Mouse (Mus musculus) mouse trophoblast stem cell (cell line): Measurements from ENCODE around the gene Tango6.

ENCODE experiments used
- in situ Hi-C, 2 experiments: fragments of 300-500 bp; cut with MseI, MboI; formaldehyde crosslinking; loops; 2 replicates in 1 of 2; 3 replicates in 1 of 2; pipeline ENCODE4 v1.15.1; 2025

The Tango6 gene

DNA sequence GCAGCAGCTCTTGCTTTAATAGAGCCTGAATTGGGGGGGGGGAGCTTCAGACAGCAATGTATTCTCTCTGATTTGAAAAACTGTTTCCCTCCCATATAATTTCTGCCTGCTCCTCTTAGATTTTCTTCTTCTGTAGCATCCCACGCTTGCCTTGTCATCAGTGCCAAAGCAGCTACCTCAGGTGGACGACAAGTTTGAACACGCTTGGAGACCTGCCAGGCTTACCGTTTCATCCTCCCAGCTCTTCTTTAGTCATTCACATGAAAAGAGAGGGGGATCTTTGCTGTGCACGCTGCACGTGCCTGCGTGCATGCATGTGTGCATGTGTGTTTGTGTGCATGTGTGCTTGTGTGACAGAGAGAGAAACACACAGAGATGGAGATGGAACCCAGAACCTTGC lies 127.5 kb downstream of the Tango6 start:
- in situ Hi-C loops = no loop called here

DNA sequence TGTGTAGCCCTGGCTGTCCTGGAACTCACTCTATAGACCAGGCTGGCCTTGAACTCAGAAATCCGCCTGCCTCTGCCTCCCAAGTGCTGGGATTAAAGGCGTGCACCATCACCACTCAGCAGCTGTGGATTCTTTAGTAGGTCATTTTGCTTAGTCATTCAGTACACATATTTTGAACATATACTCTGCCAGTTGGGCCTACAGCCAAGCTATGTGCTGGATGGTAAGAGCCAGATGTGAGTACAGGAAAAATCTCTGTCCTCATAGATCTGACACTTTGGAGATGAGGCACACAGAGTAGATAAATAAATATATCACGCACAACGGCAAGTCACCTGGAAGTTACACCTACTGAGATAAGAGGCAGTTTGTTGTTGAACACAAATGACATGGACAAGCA lies 129.7 kb downstream of the Tango6 start:
- in situ Hi-C loops = no loop called here

DNA sequence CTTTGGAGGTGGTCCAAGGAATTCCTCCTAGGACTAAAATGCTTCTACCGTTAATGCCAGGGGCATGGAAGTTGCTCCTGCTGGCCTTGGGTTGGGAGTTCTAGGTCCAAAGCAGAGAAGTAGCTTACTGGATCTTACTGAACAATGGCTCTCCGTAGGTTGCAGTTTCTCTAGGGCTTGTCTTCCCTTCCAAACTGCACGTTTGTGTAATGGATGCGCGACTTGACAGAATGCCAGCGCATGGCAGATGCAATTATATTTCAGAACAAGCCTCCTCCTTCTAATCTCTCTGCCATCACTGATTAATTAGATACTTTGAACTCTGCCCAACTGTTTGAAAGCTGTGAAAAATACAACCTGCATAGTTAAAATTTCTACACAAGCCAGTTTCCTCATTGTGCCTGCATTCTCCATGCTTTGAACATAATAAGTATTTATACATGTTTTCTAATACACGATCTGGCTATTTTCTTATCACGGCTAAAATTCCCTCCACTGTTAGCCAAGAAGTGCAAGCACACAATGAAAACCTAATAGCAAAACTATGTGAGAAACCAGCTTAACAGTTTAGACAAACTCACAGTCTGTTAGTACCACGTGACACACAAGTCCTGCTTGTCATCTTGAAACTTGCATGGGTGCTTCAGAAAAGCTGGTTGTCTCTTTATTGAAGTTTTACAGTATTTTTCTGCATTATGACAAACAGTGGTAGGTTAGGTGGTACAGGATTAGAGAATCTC lies 133.7 kb downstream of the Tango6 start:
- in situ Hi-C loops = no loop called here

DNA sequence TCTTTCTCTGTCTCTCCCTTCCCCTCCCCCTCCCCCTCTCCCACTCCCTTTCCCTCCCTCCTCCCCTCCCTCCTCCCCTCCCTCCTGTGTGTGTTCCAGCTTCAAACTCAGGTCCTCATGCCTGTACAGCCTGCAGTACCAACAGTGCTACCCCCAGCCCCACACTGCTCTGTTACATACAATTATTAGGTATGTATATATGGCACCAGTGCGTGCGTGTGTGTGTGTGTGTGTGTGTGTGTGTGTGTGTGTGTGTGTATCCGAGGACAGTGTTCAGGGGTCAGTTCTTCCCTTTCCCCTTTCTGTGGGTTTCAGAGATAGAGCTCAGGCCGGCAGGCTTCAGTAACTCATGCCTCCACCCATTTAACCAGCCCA lies 134.3 kb downstream of the Tango6 start:
- in situ Hi-C loops = no loop called here

DNA sequence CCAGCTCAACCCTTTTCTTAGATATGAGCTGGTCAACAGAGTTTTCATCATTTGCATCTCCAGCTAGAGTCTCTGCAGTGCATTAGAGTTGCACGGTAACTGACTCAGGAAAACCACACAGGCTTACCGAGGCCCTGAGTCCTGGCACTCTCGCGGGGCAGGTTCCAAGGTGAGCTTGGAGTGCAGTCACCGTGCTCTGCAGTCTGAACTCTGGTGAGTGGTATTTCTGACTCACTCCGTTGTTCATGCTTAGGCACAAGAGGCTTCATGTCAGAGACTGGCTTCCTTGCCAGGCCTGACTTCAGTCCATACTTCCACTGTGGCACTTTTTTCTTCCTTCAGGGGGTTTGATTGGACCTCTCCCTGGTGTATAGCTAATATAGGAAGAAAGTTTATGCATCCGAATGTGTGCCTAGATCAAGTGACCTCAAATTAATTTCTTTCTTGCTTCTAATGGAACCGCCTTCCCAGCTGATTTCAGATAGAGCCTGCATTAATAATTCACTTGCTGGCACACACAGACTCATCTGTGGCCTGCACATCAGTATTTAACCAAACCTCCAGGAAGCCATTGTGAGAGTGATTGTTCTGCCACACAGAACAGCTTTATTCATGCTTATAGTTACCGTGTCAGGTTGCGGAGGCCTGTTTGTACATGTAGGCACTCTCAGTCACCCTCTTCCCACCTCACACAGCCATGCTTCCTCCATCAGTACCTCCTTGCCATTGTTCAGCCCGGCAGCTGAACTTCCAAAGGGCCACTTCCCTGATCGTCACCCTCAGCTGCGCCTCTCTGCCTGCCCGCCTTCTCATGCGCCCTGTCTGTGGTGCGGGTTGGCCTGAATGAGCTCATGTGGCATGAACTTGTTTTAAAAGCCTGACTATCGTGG lies 136.0 kb downstream of the Tango6 start:
- in situ Hi-C loops = no loop called here

DNA sequence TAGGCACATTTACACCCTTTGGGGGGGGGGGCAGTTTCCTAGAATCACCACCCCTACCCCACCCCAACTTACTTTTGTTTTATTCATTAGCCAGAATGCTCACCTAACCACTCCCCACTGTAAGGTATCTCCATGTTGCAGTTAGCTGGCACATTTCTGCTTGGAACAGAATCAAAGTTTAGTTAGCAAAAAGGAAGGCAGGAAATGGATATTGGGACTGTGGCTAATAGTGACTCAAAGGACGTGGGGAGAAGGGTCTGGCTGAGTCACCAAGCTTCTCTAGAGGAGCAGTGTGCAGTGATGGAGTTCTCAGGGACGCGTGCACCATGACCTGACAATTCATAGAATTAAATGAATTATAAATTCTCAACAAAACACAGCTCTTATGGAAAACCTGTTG lies 136.7 kb downstream of the Tango6 start:
- in situ Hi-C loops = no loop called here

DNA sequence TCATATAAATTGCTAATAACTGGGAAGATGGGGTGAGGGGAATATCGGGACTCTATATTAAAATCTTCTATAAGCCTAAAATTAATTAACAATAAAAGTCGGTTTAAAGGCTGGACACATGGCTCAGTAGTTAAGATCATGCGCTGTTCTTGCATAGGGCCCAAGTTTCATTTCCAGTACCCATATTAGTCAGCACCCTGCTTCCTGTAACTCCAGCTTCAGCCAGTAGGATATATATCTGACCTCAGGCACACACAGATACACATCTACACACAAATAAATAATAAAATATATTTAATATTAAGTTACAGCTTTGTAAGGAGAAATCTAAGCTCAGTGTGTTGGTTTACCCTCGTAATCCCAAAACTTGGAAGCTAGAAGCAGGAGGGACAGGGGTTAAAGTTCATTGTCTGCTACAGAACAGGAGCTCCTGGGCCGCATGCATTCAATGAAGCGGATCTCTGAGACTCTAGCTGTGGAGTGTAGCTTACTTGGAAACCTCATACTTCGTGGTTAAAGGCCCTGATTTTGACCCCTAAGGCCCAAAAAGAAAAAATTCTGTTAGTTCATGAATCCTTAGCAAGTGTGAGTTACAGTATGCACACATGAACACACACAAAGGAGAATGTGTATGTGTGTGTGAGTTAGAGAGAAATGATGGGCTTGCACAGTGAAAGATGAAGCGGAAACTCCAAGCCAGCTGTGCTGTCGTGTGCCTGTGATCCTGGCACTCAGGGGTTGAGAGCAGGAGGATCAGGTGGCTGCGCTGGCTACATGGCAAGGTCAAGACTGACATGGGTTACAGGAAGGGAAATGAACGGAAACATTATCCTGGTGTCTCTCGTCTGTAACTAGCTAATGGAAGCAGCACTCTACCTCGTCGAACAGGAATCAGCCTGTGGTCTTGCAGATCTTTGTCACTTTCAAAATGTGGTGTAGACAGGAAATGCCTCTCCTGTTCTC lies 138.0 kb downstream of the Tango6 start:
- in situ Hi-C loops = no loop called here

DNA sequence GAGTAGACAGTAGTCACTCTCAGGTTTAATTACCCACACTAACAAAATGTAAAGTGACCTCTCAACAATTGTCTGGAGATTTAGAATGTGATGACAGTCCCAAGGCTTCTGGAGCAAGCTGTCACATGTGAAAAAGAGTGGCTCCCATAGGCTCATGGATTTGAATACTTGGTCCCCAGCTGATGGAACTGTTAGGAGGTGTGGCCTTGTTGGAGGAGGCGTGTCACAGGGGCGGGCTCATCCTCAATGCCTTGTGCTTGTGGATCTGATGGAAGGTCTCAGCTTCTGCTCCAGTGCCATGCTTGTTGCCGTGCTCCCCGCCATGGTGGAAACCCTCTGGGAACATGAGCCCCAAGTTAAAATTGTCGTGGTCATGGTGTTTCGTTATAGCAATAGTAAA lies 146.1 kb downstream of the Tango6 start:
- in situ Hi-C loops = no loop called here

DNA sequence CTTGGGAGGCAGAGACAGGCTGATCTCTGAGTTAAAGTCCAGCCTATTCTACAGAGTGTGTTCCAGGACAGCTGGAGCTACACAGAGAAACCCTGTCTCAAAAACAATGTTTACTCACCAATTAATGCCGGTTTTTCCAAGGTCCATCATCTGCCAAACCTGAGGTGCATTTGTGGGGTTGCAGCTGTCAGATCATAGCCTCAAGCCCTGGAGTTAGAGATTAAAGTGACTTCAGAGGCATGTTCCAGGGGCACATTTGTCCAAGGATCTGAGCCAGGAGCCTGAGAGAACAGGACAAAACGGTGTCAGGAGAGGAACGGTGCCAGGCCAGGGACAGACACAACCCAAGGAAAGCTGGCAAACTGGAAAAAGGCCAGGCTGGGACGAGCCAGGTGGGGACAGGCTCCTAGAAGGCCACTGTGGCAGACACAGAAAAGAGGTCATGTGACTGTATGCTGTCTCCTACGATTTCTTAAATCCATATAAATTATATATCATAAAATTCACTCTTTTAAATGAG lies 146.7 kb downstream of the Tango6 start:
- in situ Hi-C loops = no loop called here

DNA sequence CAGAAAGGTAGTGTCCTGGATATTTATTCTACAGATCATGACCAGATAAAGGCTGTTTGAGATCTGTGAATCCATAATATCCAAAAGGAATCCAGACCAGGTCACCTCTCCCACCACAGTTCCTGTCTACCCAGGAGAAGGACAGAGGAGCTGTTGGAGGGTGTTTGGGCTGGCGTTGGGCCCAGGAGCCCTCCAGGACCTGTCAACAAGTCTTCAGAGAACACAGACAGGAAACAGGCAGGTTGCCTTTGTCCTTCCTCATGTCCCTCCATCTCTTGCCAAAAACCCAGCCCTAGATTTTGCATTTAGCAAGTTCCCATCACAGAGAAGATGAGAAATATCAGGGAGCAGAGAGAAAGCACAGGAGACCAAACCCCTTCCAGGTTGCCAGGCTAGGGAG lies 152.0 kb downstream of the Tango6 start:
- in situ Hi-C loops = no loop called here

DNA sequence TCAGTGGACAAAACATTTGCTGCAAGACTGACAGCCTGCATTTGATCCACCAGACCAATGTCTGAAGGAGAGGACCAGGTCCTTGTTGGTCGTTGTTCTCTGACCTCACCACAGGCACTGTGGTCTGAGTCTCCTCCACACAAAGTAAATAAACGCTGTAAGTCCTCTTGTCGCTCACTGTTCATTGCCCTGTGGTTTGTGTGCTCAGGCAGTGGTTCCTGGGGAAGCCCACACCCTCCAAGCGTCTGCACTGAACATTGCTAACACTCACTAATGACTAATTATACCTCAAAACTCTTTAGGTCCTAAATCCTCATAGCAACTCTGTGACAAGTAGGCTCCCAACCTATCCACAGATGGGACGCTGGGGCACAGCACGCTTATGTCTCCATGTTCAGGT lies 153.7 kb downstream of the Tango6 start:
- in situ Hi-C loops = no loop called here

DNA sequence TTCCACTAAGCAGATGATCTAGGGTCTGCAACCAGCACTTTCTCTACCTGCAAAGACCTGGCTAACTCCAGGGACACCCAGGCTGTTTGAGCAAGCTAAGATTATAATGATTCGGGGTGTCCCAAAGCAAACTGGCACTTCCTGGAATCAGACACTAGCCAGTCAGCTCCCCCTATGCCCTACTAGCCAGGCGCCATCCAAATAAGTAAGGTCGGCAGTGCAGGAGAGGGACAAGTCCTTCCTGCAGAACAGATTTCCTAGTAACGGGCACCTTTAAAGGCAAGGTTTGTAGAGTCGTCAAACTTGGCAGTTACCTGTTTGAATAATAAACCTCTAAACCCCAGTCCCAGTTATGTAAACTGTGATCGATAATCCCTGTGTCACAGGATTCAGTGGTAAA lies 155.9 kb downstream of the Tango6 start:
- in situ Hi-C loops = no loop called here

DNA sequence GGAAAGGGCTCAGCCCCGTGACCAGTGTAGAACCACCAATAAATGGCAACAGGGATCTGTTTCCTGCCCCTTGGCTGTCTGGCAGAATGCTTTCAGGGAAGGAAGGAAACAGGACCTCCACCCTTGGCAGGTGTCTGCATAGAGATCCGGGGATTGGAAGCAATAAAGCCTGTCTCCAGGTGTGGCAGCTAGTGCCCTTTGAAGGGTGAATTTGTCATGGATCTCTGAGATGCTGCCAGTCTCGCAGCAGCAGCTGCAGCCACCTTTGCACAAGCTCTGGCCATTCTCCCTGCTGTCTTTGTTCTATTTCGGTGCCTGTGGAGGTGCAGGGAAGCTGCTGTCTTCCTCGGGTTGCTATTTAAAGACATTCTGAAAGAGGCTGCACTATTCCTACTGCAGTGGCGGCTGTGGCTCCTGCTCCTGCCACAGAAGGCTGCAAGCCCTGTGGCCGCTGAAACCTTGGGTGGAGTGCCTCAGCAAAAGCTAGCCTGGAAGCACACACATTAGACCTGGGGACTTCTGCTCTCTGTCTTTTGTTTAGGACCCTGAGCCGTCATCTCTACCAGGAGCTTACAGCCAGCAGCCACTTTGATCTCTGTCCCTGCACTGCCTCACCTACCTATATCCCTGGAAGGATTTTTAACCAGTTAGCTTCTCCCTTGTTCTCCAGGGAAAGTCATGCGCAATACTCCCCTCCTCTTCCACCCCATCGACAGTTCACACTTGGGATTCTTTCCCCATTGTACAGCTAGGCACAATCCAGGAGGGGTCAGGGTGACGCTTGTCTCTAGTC lies 156.5 kb downstream of the Tango6 start:
- in situ Hi-C loops = no loop called here

DNA sequence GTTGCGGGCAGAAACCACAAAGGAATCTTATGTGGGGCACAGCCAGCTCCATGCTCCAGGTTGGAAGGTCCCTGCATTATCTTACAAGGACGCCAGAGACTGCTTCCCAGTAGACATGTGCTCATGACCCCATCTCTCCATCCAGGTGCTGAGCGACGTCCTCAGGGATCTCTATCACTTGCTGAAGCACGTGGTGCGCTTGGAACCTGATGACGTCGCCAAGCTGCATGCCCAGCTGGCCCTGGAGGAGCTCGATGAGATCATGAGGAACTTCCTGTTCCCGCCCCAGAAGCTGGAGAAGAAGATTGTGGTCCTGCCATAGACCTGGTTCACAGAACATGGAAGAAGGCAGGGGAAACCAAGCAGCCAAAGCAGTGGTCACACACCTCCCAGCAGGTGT lies 167.2 kb downstream of the Tango6 start:
- in situ Hi-C loops = no loop called here

DNA sequence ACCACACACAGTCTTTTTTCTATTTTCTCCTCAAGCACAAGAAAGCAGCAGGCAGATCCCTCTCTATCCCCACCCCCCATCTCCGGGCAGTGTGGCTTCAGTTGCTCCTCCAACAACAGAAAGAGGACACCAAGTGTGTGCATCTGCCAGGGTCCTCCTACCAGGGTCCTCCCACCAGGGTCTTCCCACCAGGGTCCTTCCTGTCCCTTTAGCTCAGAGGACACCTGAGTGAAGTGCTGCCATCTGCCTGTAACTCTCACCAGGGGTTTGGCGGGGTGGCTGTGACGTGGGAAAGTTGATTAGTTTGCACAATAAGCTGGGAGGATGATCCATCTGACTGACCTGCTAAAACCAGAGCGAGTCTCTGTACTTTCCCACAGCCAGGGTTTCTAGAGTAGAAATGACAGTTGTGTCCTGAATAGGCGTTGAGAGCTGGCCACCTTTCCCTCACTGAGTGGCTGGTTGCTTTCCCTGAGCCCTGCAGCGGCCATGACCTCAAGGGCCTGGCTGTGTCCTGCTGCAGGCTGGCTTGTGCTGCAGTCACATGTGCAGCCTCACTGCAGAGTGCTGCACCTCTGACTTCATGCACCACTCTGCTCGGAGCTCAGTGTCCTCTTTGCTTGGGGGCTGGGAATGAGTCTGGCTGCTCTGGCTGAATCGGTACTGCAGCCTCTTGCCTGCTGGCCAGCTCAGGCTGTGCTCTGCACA lies 171.8 kb downstream of the Tango6 start:
- in situ Hi-C loops = no loop called here

DNA sequence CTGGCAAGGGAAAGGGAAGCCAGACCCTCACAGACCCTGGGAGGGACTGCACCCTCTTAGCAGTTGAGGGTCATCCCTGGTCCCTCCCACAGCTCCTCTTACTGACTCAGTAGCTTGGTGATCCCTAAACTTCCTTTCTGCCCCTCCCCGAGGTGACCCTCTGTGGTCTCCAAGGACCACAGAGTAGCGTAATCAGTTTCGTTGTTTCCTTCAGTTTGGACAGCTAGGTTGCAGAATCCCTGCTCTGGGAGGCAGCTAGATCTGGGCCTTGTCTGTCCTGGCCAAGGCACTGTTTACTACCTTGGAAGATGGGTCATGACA lies 172.3 kb downstream of the Tango6 start:
- in situ Hi-C loops = no loop called here

DNA sequence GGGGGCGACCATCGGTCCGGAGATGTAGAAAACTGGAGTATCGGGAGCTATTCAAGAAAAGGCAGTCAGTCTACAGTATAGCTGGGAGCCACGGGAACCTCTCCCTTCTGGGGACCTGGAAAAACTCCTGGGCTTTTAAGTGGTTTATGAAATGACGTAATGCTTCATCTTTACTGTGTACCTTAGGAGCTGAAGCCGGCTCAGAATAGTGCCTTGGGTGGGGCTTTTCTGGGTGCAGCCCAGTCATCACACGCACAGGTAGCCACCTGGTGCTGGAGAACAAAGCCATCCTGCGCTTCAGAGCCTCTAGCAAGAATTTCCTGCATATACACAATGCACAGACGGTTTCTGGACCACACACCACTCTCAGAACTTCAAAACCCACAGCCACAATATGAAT lies 180.0 kb downstream of the Tango6 start:
- in situ Hi-C loops = no loop called here

DNA sequence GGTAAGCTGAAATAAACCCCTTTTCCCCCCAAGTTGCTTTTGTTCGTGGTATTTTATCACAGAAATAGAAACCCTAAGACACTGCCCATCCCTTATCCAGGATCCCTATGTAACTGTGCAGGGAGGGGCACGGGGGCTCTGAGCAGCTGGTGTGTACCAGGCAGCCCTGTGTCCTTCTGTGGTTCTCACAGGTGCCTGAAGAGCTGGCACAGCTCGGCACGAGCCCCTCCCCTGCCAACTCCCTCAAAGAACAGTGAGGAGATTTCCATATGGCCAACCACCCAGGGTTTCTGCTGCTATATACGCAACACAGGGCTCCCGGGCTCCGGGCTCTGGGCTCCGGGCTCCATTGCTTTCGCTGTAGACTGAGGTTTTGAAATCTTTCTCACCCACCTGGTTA lies 182.5 kb downstream of the Tango6 start:
- in situ Hi-C loops = no loop called here

DNA sequence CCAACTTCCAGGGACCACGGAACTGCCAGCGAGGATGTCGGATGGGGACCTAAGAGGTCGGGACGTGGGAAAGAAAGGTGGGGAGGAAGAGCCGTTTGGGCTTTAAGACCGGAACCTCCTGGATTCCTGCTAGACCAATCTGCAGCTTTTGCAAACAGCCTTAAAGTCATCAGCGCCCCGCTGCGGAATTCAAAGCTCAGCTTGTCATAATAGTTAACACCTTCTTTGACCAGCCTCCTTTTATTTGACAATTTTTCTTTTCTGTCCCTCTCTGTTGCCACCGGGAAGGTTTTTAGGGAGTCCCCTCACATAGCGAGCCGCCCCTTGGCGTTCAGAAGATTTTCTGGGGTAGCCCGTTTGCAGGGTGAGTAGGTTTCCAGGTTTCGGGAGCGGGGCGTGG lies 187.2 kb downstream of the Tango6 start, which contains the start of gene Has3:
Has3 (plus strand) TSS at position 192 of the 400 bp plus-strand sequence.
- in situ Hi-C loops = no loop called here

DNA sequence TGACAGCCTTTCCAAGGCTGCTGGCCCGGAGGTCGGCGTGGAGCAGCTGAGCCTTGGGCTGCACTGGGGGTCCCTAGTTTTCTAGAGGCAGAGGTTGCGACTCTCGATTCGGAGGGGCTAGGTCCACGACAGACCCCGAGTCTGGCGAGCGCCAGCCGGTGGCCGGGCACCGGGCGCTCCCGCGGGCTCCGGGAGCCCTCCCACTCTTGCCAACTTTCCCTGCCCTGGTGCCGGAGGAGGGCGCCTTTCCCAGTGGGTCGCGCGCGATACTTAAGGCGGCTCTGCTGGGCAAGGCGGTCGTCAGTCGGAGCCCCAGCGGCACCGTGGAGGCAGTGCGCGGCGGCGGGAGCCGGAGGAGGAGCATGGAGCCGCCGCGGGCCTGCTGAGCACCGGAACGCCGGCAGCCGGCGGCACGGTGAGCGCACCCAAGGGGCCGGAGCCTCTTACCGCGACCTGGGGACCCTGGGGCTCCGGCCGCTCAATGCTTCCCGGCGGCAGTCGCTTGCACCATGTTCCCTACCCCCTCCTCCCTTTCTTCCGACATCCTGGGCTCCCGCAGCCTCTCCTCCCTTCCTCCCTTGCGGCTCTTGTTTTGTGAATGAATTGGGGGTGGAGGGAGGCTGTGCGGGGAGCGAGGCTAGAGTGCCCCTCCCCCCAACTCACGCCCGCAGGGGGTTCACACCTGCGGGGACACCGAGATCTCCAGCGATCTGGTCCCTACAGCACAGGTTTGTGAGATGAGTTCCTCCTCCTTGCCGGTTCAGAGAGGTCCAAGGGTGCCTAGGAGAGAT lies 187.9 kb downstream of the Tango6 start:
- in situ Hi-C loops = no loop called here
